Mouse (Mus musculus): ENCODE results near the gene Tulp4. TPM values are rescaled to one million over a fixed set of nuclear protein-coding genes. Genes with fewer than 3 reads are reported as not detected.
"Not testable (repeated sequence)": the region's sequence is repeated elsewhere in the genome, so short reads cannot be mapped to it uniquely, and the experiment has no call there.

Tulp4 gene
- polyA plus RNA-seq, 1 experiment, result 58.8 TPM

GRCm38 (mm10) chr17:6293882-6294281 lies 187.6 kb downstream of the Tulp4 start:
- H3K4me1 ChIP-seq (replicated peaks; ENCODE audit: control insufficient read depth, insufficient read depth, low read length); DNase-seq; H3K4me3 ChIP-seq (ENCODE audit: control insufficient read depth, insufficient read depth, low read length); H3K27me3 ChIP-seq (ENCODE audit: control insufficient read depth, insufficient read depth, low read length); H3K27ac ChIP-seq (ENCODE audit: control insufficient read depth, insufficient read depth, low read length); H3K36me3 ChIP-seq (ENCODE audit: control insufficient read depth, insufficient read depth, low read length): not testable (repeated sequence)
- no CpG with 5 or more reads among the region's 5 CpGs for WGBS

- H3K4me1 ChIP-seq (replicated peaks; ENCODE audit: control insufficient read depth, insufficient read depth, low read length); H3K27ac ChIP-seq (ENCODE audit: control insufficient read depth, insufficient read depth, low read length); H3K4me3 ChIP-seq (ENCODE audit: control insufficient read depth, insufficient read depth, low read length); DNase-seq; H3K36me3 ChIP-seq (ENCODE audit: control insufficient read depth, insufficient read depth, low read length); H3K27me3 ChIP-seq (ENCODE audit: control insufficient read depth, insufficient read depth, low read length): not testable (repeated sequence)
- WGBS, result 97% methylated on average over 9 of the region's 15 CpGs
These were observed 191.0 kb downstream of the Tulp4 start for GRCm38 (mm10) chr17:6297060-6297795.

- 89% methylated on average over 7 of the region's 12 CpGs for WGBS
- H3K27ac ChIP-seq (ENCODE audit: control insufficient read depth, insufficient read depth, low read length); H3K36me3 ChIP-seq (ENCODE audit: control insufficient read depth, insufficient read depth, low read length); H3K27me3 ChIP-seq (ENCODE audit: control insufficient read depth, insufficient read depth, low read length); DNase-seq; H3K4me3 ChIP-seq (ENCODE audit: control insufficient read depth, insufficient read depth, low read length); H3K4me1 ChIP-seq (replicated peaks; ENCODE audit: control insufficient read depth, insufficient read depth, low read length): not testable (repeated sequence)
These were observed 194.1 kb downstream of the Tulp4 start for GRCm38 (mm10) chr17:6300190-6300863.

Other genes starting within 250 kb of the Tulp4 start
- gene Synj2, start 165.2 kb upstream of the Tulp4 start, polyA plus RNA-seq (2012; rRNA removed), result 9.0 and 9.8 TPM in 2 replicates
- 6.2 and 7.0 TPM in 2 replicates for gene Serac1, start 26.7 kb upstream of the Tulp4 start, polyA plus RNA-seq (2012; rRNA removed)
- 15.1 and 21.3 TPM in 2 replicates for gene Gtf2h5, start 26.7 kb upstream of the Tulp4 start, polyA plus RNA-seq (2012; rRNA removed)
- gene Tmem181a, start 150.4 kb downstream of the Tulp4 start, polyA plus RNA-seq (2012; rRNA removed), result 11.9 and 13.8 TPM in 2 replicates
- gene Dynlt1a, start 211.1 kb downstream of the Tulp4 start, polyA plus RNA-seq (2012; rRNA removed), result 6.6 and 8.0 TPM in 2 replicates